Mouse (Mus musculus) thymus, adult 2 months (tissue): ENCODE results near the gene Farsa. TPM values are rescaled to one million over a fixed set of nuclear protein-coding genes. Genes with fewer than 3 reads are reported as not detected.

Experiments
- DNase-seq: peaks from one replicate; pipeline ENCODE4 v3.0.0; 2021
- H3K27ac ChIP-seq: fragments of 200-500 bp; 2 replicates; pipeline ENCODE4 v1.5.1; 2012; ENCODE audit warnings: low read length, control low read depth; ENCODE audit not compliant: control insufficient read depth, insufficient read depth
- H3K27me3 ChIP-seq: fragments of 200-500 bp; 2 replicates; pipeline ENCODE4 v1.6.1; 2012; ENCODE audit warnings: mild to moderate bottlenecking, low read length, moderate library complexity, mixed read lengths; ENCODE audit not compliant: control insufficient read depth, insufficient read depth
- H3K36me3 ChIP-seq: fragments of 200-500 bp; 2 replicates; pipeline ENCODE4 v1.6.1; 2012; ENCODE audit warnings: mild to moderate bottlenecking, low read length, moderate library complexity; ENCODE audit not compliant: control insufficient read depth, insufficient read depth
- H3K4me1 ChIP-seq: fragments of 200-500 bp; replicated peaks from 2 replicates; pipeline ENCODE4 v1.6.1; 2012; ENCODE audit warnings: low read length; ENCODE audit not compliant: control insufficient read depth, insufficient read depth
- H3K4me3 ChIP-seq: fragments of 200-500 bp; 2 replicates; pipeline ENCODE4 v1.5.1; 2012; ENCODE audit warnings: mild to moderate bottlenecking, low read length, control low read depth, moderate library complexity; ENCODE audit not compliant: control insufficient read depth, insufficient read depth
- CTCF ChIP-seq: fragments of 200-500 bp; IDR thresholded peaks from 2 replicates; pipeline ENCODE4 v1.5.1; 2012; ENCODE audit warnings: mild to moderate bottlenecking, control low read depth, low read length, moderate library complexity, borderline replicate concordance; ENCODE audit not compliant: control insufficient read depth, poor library complexity, insufficient read depth; ENCODE audit errors: extremely low read depth
- POLR2A ChIP-seq: fragments of 200-500 bp; IDR thresholded peaks from 2 replicates; pipeline ENCODE4 v1.6.1; 2012; ENCODE audit warnings: mild to moderate bottlenecking, low read length, control low read depth, moderate library complexity; ENCODE audit not compliant: control insufficient read depth, poor library complexity, insufficient read depth; ENCODE audit errors: extremely low read depth
- WGBS: fragments of 180-500 bp; shearing (Covaris S2); methylation state at CpG from one replicate; pipeline ENCODE4 v1.1.7; 2018; 5-methylcytosine and 5-hydroxymethylcytosine counted together
- polyA plus RNA-seq: library from polyadenylated mRNA; depleted of rRNA; stranded (reverse); fragments of >200 nt; gene quantifications from 2 replicates; pipeline ENCODE4 v1.2.3, GENCODE M21; 2012

Gene Farsa
- polyA plus RNA-seq, 1 experiment, result 103 TPM

- H3K4me3 ChIP-seq, result peak within 1 kb of the TSS; percentile 56
- TF ChIP-seq CTCF (peak; percentile 22; the same call in 1 of the 2 replicates), POLR2A (0 out of 2 replicates have a peak, but pooled peaks have one; percentile 33)
- no peaks in the 10 kb centered on the region for H3K27me3 ChIP-seq
- no peaks in the 10 kb centered on the region for H3K36me3 ChIP-seq
- WGBS, result under 1% methylated on average over 11 of the region's 11 CpGs
- no peak within 1 kb of the TSS for H3K27ac ChIP-seq
- DNase-seq, result peak; percentile 90
- peaks cover 13% of the 10 kb centered on the region for H3K4me1 ChIP-seq
Measured at GRCm38 (mm10) chr8:84893709-84894134, 36.9 kb downstream of the Farsa start, which contains the start of gene Gcdh. Gcdh (minus strand) TSS chr8:84893921.

- Histone ChIP-seq H3K27me3 (no peaks in the 10 kb centered on the region), H3K36me3 (no peaks in the 10 kb centered on the region), H3K4me1 (peaks cover 13% of the 10 kb centered on the region), H3K4me3 (no peak overlapping the region), H3K27ac (no peak overlapping the region)
- 87% methylated on average over 5 of the region's 5 CpGs for WGBS
- TF ChIP-seq POLR2A (no peak), CTCF (no peak)
- DNase-seq, result no peak
Measured at GRCm38 (mm10) chr8:84895963-84896362, 39.2 kb downstream of the Farsa start.

GRCm38 (mm10) chr8:84901071-84901470 lies 44.3 kb downstream of the Farsa start:
- Histone ChIP-seq H3K27me3 (no peaks in the 10 kb centered on the region), H3K27ac (no peak overlapping the region), H3K36me3 (no peaks in the 10 kb centered on the region), H3K4me1 (peaks cover 15% of the 10 kb centered on the region), H3K4me3 (no peak overlapping the region)
- WGBS, result 90% methylated on average over 4 of the region's 4 CpGs
- TF ChIP-seq POLR2A (no peak), CTCF (no peak)
- no peak for DNase-seq

GRCm38 (mm10) chr8:84901752-84902151 lies 45.0 kb downstream of the Farsa start, which contains the start of gene Klf1:
Klf1 (plus strand) TSS chr8:84901928.
- no peak for DNase-seq
- H3K4me3 ChIP-seq, result peak within 1 kb of the TSS; percentile 57
- no peaks in the 10 kb centered on the region for H3K36me3 ChIP-seq
- whole genome bisulfite sequencing, result 85% methylated on average over 3 of the region's 3 CpGs
- H3K27ac ChIP-seq, result no peak within 1 kb of the TSS
- no peaks in the 10 kb centered on the region for H3K27me3 ChIP-seq
- TF ChIP-seq POLR2A (no peak), CTCF (no peak)
- H3K4me1 ChIP-seq, result peaks cover 15% of the 10 kb centered on the region

GRCm38 (mm10) chr8:84902367-84902919 lies 45.7 kb downstream of the Farsa start:
- Histone ChIP-seq H3K36me3 (no peaks in the 10 kb centered on the region), H3K4me1 (peaks cover 15% of the 10 kb centered on the region), H3K4me3 (peak overlapping the region; percentile 57), H3K27ac (no peak overlapping the region), H3K27me3 (no peaks in the 10 kb centered on the region)
- 9% methylated on average over 24 of the region's 24 CpGs for WGBS
- TF ChIP-seq CTCF (no peak), POLR2A (peak; percentile 8; the same call in 1 of the 2 replicates)
- no peak for DNase-seq

DNA sequence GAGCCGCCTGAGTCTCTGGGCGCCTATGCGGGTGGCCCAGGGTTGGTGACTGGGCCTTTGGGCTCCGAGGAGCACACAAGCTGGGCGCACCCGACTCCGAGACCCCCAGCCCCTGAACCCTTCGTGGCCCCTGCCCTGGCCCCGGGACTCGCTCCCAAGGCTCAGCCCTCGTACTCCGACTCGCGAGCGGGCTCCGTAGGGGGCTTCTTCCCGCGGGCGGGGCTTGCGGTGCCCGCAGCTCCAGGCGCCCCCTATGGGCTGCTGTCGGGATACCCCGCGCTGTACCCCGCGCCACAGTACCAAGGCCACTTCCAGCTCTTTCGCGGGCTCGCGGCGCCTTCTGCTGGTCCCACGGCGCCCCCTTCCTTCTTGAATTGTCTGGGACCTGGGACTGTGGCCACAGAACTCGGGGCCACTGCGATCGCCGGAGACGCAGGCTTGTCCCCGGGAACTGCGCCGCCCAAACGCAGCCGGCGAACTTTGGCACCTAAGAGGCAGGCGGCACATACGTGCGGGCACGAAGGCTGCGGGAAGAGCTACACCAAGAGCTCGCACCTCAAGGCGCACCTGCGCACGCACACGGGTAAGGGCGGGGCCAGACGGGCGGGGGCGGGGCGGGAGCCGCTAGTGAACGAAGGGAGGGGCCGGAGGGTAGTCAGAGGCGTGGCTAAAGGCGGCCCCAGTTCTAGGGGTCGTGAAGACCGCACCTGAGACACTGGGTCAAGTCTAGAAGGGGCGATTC lies 46.3 kb downstream of the Farsa start:
- Histone ChIP-seq H3K4me1 (peaks cover 15% of the 10 kb centered on the region), H3K27ac (no peak overlapping the region), H3K27me3 (no peaks in the 10 kb centered on the region), H3K4me3 (peak overlapping the region; percentile 57), H3K36me3 (no peaks in the 10 kb centered on the region)
- DNase-seq, result peak; percentile 96
- TF ChIP-seq POLR2A (0 out of 2 replicates have a peak, but pooled peaks have one; percentile 12), CTCF (peak; percentile 98)
- WGBS, result under 1% methylated on average over 68 of the region's 68 CpGs
